Mouse (Mus musculus): Measurements from ENCODE around the gene Tamm41.

The Tamm41 gene

DNA sequence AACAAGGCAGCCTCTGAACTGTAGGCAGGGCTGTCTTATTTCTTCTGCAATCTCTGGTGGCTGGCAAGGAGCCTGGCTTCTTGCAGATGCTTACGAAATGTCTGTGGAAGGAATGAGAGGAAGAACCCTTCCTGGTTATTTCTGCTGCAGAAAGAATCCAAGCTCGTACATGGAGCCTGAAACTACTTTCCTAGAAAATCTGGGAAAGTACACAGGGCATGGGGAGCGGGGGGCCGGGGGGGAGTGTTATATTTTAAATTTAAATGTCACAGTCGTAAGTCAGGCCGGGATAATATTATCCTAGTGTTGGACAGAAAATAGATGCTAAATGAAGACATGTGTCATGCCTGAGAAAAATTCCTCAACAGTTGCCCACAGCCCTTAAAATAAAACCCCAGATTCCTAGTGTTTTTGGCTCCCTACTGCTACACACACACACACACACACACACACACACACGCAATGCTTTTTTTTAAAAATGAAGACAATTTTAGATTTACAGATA, 60.7 kb downstream of the Tamm41 start:
- CTCF ChIA-PET = no interaction called here

- CTCF ChIA-PET = interaction anchor here (0.7 kb wide), 1 partner anchor 19 kb away, joined by 4 read pairs; no protein-coding TSS in a partner anchor
Observed at GRCm38 (mm10) chr6:114974331-114974730, 63.3 kb downstream of the Tamm41 start.

- CTCF ChIA-PET = interaction anchor here (0.6 kb wide), 1 partner anchor 116 kb away, joined by 8 read pairs; no protein-coding TSS in a partner anchor
Observed at GRCm38 (mm10) chr6:114972988-114973387, 64.7 kb downstream of the Tamm41 start.

DNA sequence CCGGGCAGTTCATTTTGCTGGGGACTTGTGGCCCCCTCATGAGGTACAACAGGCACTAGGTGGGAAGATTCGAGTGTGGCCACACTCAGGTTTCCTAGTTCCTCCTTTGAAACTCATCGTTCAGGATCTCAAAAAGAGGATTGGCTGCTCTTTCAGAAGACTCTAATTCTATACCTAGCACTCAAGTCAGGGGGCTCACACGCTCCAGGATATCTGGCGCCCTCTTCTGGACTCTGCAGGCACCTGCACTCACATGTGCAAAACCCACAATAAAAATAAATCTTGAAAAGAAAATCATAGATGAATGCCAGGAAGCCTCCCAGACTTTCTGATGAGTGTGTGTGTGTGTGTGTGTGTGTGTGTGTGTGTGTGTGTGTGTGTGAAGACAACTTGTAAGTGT, 66.8 kb downstream of the Tamm41 start:
- CTCF ChIA-PET = no interaction called here

- CTCF ChIA-PET = interaction anchor here (0.6 kb wide), 1 partner anchor 505 kb away, joined by 8 read pairs; no protein-coding TSS in a partner anchor
Observed at GRCm38 (mm10) chr6:114970386-114970785, 67.3 kb downstream of the Tamm41 start.

- CTCF ChIA-PET = interaction anchor here (0.6 kb wide), 2 partner anchors 59 to 506 kb away, joined by 3 to 8 read pairs; no protein-coding TSS in a partner anchor
Observed at GRCm38 (mm10) chr6:114969213-114970120, 68.2 kb downstream of the Tamm41 start, which contains the start of gene Vgll4. Vgll4 (minus strand) TSS chr6:114969994.

GRCm38 (mm10) chr6:114968361-114969212, 69.1 kb downstream of the Tamm41 start:
- CTCF ChIA-PET = interaction anchor here (0.6 kb wide), 1 partner anchor 60 kb away, joined by 3 read pairs; no protein-coding TSS in a partner anchor

DNA sequence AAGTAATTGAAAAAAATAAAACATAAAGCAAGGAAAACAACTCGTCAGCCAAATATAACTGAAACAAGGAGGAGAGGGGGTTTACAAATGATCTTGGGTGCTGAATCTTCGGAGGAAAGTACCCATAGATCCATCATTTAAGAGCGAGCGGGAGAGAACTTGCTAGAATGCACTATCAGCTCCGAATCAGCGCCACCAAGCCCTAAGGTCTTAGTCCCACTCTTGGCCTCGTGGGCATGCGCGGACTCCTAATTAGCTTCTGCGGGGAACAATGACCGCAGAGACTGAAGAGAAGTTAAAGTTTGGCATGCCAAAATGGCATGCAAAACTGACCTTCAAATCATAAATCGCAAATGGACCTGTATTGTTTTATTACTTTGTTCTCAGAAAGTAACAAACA, 70.1 kb downstream of the Tamm41 start:
- CTCF ChIA-PET = no interaction called here

GRCm38 (mm10) chr6:114966396-114967154, 71.1 kb downstream of the Tamm41 start:
- CTCF ChIA-PET = no interaction called here

DNA sequence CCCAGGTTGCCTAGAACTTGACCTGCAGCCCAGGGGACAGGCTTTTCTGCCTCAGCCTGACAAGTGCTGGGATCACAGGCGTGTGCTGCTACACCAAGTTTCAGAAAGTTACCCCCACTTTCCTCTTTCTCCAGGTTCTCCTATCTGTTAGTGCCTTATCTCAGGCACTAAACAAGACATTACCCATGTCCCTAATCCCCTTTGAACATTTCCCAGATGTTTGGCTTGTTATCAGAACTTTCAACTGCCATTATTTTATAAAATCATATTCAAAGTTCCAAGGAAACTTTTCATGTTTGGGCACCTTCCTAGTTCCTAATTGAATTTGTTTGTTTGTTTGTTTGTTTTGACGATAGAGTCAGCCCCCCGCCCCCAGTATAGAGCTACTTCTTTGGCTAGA, 71.9 kb downstream of the Tamm41 start:
- CTCF ChIA-PET = no interaction called here

GRCm38 (mm10) chr6:114965396-114965795, 72.3 kb downstream of the Tamm41 start:
- CTCF ChIA-PET = no interaction called here

- CTCF ChIA-PET = no interaction called here
Observed at GRCm38 (mm10) chr6:114964235-114964634, 73.4 kb downstream of the Tamm41 start.

DNA sequence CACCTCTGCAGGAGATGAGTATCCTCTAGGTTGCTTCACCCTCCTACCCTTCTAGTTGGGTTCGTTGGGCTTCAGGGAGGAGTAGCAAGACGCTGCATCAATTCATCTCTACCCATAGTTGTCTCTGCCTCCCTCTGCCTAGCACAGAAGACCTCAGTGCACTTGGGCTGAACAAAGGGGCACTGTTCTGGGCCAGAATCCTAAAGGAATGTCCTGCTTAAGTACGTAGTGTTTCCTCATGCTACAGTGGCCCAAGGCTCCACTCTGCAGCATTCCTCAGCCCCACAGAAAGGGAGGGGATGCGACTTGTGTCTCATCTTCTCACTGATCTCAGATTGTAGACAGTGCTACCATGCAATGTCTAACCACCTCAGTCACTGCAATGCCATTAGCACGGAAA, 74.0 kb downstream of the Tamm41 start:
- CTCF ChIA-PET = no interaction called here

DNA sequence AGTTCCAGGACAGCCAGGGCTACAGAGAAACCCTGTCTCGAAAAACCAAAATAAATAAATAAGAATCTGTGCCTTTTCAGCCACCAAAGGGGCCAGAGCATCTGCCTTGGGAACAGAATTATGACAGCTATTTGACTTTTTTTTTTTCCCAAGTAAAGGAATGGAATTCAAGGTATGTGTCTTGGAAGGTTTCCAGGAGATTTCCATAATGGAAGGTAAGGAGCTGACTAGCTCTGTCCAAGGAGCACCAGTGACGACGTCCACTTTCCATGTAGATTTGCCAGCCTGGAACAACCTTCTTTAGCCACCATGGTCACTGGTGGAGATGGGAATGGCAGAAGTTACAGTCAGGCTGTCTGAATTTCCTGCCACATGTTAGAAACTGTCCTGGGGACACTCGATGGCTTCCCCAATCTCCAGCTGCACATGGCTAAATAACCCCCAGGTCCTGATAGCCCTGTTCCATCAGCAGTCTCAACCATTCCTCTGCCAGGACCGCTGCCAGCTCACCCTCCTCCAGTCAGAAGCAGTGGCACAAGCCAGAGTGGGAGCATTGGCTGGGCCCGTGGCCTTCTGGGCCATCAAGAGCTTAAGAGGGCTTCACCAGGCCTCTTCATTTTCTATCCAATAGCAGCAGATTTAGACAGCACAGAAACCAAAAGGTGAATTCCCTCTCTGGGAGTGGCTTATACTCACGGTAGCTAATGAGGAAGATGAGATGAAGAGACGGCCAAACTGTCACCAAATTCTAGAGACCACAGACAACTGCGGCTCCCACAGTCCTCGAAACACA, 76.2 kb downstream of the Tamm41 start:
- CTCF ChIA-PET = no interaction called here

DNA sequence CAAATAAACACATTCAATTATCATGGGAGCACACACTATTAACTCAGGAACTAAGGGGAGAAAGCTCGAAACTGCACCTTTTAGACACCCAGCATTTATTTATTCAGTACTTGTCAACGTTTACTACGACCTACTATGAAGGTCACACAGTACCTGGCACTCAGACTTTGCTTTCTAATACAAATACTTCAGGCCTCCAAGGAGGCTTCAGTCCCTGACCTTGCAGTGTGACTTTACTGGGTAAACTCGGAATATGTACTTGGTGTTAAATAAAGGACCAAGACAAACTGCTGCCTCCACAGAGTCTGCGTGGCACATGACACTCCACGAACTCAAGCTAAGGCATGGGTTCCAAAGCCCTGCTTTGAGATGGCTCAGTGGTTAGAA, 78.7 kb downstream of the Tamm41 start:
- CTCF ChIA-PET = no interaction called here

DNA sequence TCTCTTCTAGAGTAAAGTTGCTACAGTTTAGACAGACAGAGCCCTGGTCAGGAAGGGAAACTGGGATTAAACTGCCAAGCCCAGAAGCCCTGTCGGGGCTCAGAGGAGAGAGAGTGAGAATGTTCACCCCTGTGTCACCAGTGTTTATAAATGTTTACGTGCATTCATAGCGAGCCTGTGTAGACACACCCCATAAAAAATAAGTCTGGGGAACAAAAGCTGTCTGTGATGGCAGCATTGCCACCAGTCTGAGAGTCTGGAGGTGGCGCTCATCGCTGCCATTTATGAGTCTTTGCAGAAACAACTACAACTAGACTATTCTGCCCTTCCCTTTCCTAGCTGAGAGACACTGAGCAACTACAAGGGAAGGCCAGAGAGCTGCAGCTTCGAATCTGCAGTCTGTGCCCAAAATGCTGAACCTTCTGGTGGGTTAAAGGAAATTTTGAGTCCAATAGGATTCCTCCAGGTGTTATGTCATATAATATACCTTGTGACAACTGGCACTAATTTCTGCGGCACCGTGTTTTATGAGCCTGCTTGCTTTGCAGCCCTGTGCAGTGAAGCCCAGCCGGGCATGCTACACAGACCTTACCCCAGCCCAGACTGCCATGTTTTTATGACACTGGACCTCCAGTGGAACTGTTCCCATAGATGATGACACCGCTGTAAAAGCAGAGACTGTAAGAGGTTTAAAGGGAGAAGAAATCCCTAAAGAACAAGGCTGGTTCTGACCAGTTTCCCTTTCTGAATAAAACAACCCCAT, 79.2 kb downstream of the Tamm41 start:
- CTCF ChIA-PET = no interaction called here

- CTCF ChIA-PET = interaction anchor here (0.7 kb wide), 1 partner anchor 795 kb away, joined by 3 read pairs; no protein-coding TSS in a partner anchor
Observed at GRCm38 (mm10) chr6:114957756-114958155, 79.9 kb downstream of the Tamm41 start.

DNA sequence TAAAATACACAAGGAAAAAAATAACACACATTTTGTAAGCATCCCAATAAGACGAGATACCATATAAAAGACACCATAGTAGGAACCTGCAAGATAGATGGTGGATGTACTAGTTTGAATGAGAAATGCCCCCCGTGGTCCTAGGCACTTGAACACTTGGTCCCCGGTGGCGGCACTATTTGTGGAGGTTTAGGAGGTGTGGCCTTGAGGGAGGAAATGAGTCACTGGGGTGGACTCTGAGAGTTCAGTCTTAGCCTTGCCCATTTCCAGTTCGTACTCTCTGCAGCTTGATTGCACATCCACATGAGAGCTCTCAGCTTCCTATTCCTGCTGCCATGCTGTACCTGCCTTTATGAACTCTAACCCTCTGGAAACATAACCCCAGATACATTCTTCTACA, 83.2 kb downstream of the Tamm41 start:
- CTCF ChIA-PET = no interaction called here
